Mouse (Mus musculus): ENCODE data around the gene Bfsp1. TPM values are rescaled to one million over a fixed set of nuclear protein-coding genes. Genes with fewer than 3 reads are reported as not detected.
A peak's percentile ranks its signal among the peaks of the same experiment; 100 is the strongest.

The Bfsp1 gene
- total RNA-seq, 4 experiments from 2014 or later: 0.97 to 1.5 (median 1.3) TPM

GRCm38 (mm10) chr2:143801097-143801496, 61.9 kb downstream of the Bfsp1 start:
- DNase-seq (ENCODE audit: low spot score in 2 of 2): no peak

GRCm38 (mm10) chr2:143796335-143797013, 66.5 kb downstream of the Bfsp1 start:
- no peak for DNase-seq (ENCODE audit: low spot score in 2 of 2)

DNA sequence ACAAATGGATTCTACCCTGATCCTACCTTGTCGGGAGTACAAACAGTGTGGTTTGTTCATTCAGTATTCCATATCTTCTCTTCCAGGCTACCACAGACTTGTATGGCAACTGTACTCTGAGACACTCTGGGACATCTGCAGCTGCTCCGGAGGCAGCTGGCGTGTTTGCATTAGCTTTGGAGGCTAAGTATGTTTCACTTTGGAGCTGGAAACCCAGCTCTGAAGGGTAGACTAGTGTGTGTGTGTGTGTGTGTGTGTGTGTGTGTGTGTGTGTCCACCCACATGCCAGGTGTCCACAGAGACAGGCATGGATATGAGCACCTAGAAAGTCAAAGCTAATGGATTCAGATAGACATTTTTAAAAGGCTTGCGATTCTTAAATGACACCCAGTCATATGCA, 67.1 kb downstream of the Bfsp1 start:
- DNase-seq (ENCODE audit: low spot score in 2 of 2): peak in 1 of 2 experiments; percentile 43

GRCm38 (mm10) chr2:143789911-143790310, 73.1 kb downstream of the Bfsp1 start:
- DNase-seq (ENCODE audit: low spot score in 2 of 2): no peak

- no peak for DNase-seq (ENCODE audit: low spot score in 2 of 2)
Measured at GRCm38 (mm10) chr2:143780310-143780709, 82.7 kb downstream of the Bfsp1 start.

Other genes with a start within 250 kb of the Bfsp1 start
- gene Dstn, start 52.1 kb upstream of the Bfsp1 start, total RNA-seq (2022): 100 to 1,000 TPM; 158 to 180 (median 166) TPM
- gene Rrbp1, start 148.1 kb upstream of the Bfsp1 start, total RNA-seq (2022): 10 to 100 TPM; 53.3 to 85.0 (median 64.7) TPM
- gene Banf2, start 169.9 kb upstream of the Bfsp1 start, total RNA-seq (2022): not detected